Mouse (Mus musculus): Measurements from ENCODE around the gene Trim50.

Gene Trim50

GRCm38 (mm10) chr5:135369787-135370654 is 16.9 kb downstream of the Trim50 start, which contains the start of gene Nsun5:
Nsun5 (plus strand) TSS chr5:135369953.
- peak; percentile 98 for DNase-seq (ENCODE audit: low read depth)

- DNase-seq (ENCODE audit: low read depth): no peak
Measured at GRCm38 (mm10) chr5:135371195-135371594, 18.1 kb downstream of the Trim50 start.

GRCm38 (mm10) chr5:135373601-135374000 is 20.5 kb downstream of the Trim50 start:
- no peak for DNase-seq (ENCODE audit: low read depth)

- no peak for DNase-seq (ENCODE audit: low read depth)
Measured at GRCm38 (mm10) chr5:135375167-135375566, 22.1 kb downstream of the Trim50 start.

- DNase-seq (ENCODE audit: low read depth): no peak
Measured at GRCm38 (mm10) chr5:135376341-135376740, 23.2 kb downstream of the Trim50 start.

- no peak for DNase-seq (ENCODE audit: low read depth)
Measured at GRCm38 (mm10) chr5:135380681-135381080, 27.6 kb downstream of the Trim50 start.

- no peak for DNase-seq (ENCODE audit: low read depth)
Measured at GRCm38 (mm10) chr5:135381356-135381925, 28.3 kb downstream of the Trim50 start.

GRCm38 (mm10) chr5:135382746-135383145 is 29.7 kb downstream of the Trim50 start:
- no peak for DNase-seq (ENCODE audit: low read depth)

- no peak for DNase-seq (ENCODE audit: low read depth)
Measured at GRCm38 (mm10) chr5:135383771-135384170, 30.7 kb downstream of the Trim50 start.

GRCm38 (mm10) chr5:135394004-135394823 is 41.1 kb downstream of the Trim50 start, which contains the start of gene Pom121:
Pom121 (minus strand) TSS chr5:135394546.
- peak; percentile 94 for DNase-seq (ENCODE audit: low read depth)

- DNase-seq (ENCODE audit: low read depth): peak; percentile 74
Measured at GRCm38 (mm10) chr5:135395826-135396225, 42.7 kb downstream of the Trim50 start.

GRCm38 (mm10) chr5:135399382-135399781 is 46.3 kb downstream of the Trim50 start:
- DNase-seq (ENCODE audit: low read depth): no peak

GRCm38 (mm10) chr5:135400244-135400643 is 47.1 kb downstream of the Trim50 start:
- peak; percentile 92 for DNase-seq (ENCODE audit: low read depth)

GRCm38 (mm10) chr5:135404623-135405022 is 51.5 kb downstream of the Trim50 start:
- DNase-seq (ENCODE audit: low read depth): no peak

GRCm38 (mm10) chr5:135405437-135405836 is 52.3 kb downstream of the Trim50 start:
- peak; percentile 14 for DNase-seq (ENCODE audit: low read depth)

GRCm38 (mm10) chr5:135408114-135408513 is 55.0 kb downstream of the Trim50 start:
- no peak for DNase-seq (ENCODE audit: low read depth)

GRCm38 (mm10) chr5:135410266-135410665 is 57.2 kb downstream of the Trim50 start:
- DNase-seq (ENCODE audit: low read depth): no peak
